Mouse (Mus musculus): ENCODE data around the gene Col12a1.

The Col12a1 gene

DNA sequence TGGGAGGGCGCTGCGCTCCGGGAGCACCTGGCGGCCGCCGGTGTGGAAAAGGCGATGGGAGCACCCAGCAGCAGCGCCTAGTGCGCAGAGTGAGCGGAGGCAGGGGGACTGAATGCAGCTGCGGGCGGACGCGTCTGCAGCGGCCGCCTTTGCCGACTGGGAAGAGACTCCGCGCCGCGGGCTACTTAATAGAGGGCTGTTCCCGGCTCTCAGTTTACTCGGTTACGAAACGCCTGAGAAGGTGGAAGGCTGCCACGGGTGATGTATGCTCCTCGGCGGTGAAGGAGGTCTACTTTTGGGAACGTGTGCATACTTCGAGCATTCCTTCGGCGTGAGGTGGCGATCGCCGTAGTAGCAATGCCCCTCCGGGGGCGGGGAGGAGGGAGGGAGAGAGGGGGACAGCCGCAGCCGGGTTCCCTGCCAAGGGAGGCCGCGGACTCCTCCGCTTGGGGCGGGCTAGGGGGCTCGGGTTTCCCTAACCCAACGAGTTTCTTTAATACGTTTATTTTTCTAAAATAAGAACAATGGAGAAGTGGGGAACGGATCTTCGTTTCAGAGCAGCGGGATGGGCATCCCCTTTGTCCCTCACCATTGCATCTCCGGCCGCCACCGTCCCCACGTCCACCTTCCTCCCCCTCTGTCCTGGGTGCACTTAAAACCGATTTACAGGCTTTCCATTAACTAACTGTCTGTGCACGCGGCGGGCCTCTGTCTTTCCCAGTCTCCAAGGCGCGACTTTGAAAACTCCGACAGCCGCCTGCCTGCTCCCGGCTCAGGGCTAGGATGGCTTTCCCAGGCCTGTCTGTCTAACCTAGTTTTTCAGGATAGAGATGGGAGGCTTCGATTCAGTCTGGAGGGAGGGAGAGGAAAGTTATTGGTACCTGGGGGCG lies at the start of gene Col12a1:
Gene Col12a1 (minus strand): TSS at position 351 of the 890 bp plus-strand sequence.
- no peak for DNase-seq

DNA sequence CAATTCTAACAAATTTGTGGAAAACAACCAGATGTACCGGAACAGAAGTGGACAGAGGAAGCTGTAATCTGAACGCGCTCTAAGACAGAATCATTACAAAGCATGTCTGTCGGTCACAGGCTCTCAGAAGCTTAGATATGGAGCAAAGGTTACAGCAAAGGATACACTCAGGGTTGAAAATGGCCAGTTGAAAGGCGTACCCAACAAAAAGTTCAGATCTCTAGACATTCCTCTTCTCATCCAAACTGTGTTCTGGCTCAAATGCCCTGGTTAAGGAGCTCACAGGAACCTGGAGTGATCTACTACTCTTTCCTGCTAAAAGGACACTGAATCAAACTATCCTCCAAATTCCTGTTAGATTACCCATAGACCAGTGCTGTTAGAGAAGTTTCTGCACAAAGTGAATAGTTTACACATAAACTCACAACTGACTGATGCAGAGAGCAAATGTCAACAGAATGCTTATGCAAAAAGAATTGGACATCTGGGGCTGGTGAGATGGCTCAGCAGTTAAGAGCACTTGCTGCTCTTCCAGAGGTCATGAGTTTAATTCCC lies 48.4 kb upstream of the Col12a1 start:
- no peak for DNase-seq

DNA sequence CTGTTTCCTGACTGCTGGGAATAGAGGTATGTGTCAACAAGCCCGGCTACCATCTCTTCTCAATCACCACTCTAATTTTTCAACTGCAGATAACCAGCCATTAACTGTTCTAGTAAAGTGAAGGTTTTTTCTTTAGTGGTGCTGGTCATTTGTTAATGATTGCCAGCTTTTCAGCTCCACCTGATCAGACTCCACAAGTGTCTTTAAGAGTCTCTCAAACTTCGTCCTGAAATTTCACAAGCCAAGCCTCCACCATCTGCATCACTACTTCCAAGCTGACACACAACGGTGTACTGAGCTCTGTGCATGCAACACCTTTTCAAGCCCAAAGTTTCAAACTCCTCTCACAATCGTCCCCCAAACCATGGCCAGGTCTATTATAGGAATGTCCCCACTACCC lies 46.7 kb upstream of the Col12a1 start:
- DNase-seq = no peak

DNA sequence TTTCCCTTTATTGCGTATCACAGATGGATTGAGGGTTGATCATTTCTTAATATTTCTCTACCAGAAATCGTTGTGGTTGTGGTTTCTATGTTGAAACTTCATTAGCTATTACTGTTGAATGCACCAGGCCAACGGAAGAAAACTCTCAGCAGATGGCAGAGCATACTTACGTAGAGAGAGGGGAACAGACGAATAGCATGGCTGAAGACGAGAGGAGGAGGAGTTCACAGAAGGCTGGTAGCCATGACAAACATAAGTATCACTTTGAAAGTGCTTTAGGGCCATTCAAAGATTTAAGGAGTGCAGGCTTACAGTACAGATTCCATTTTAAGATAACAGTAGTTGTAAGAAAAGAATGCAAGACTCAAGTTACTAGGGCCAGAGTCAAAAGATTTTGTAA lies 43.9 kb upstream of the Col12a1 start:
- DNase-seq = no peak

DNA sequence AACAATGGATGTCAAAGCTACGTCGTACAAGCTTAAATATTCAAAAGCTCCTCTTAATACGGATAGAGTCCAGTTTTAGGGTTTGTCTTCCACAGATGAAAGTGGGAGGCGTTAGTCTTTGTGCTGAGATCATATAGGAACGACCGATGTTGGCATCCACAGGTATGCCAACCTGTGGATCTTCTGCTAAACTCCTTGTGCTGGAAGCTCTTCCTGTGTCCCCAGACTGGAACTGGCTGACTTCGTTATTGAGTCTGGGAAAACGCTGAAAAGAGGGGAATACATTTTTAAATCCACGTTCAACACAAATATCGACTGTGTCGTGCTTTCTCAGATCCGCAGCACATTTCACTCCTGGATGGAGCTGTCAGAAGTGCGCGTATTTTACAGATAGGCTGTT lies 41.4 kb upstream of the Col12a1 start:
- DNase-seq = no peak

DNA sequence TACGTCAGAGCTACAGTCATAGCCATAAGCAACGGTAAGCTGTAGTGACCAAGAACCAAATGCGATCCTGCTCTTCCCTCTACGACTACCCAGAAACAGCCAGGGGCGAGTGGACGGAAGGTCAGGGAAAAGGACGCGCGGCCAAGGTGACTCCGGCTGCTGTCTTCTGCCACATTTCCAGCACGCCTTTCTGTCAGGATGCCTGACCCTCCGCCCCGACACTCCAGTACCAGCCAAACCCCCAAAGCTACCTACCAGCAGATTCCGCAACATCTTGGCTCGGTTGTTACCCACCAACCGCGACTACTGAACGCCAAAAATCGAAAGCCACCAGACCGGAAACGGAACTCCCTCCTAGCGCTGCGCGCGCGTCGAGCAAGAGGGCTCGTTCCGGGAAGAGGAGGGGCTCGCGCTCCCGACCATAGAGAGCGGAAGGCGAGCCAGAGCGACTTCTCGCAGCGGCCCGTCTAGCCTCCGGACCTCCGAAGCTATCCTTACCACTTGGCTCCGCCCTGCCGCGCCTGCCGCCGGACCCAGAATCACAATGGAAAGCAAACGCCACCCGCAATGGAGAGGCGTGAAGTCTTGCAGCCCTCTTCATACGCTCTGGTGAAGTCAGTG lies 40.9 kb upstream of the Col12a1 start, which contains the start of gene Cox7a2:
Gene Cox7a2 (minus strand): TSS at position 494 of the 621 bp plus-strand sequence.
- peak; percentile 92 for DNase-seq

DNA sequence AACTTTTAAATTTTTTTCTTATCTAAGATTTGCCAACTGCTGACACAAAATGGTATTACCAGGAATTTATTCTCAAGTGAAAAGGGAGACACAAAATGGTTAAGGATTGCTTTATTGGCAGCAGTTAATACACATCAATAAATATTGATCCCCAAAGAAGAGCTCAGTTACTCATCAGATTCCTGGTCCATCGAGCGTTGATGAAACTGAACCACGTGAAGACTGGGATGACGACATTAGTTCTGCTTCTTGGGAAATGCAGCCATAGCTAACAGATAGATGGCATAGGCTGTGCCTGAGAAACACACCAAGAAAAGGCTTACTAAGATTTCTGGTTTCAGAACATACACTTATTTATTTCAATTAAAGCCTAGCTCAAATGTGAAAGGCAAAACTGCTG lies 36.7 kb upstream of the Col12a1 start:
- DNase-seq = no peak

DNA sequence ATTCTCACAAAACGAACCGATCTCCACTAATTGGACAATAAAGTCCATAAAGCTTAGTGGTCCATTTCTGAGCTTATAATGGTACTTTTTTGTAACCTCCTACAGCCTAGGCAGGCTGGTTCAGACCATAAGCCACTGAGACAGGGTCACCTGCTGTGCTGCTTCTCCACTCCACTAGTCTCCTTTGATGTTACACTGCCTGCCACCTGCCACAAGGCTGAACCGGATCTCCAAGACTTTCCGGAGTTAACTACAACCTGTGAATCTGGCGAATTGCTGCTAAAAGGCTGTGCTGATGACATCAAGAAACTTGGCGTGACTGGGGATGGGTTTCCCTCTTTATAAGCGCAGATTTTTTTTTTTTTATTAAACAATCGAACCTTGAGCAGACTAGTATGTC lies 33.2 kb upstream of the Col12a1 start:
- DNase-seq = no peak

DNA sequence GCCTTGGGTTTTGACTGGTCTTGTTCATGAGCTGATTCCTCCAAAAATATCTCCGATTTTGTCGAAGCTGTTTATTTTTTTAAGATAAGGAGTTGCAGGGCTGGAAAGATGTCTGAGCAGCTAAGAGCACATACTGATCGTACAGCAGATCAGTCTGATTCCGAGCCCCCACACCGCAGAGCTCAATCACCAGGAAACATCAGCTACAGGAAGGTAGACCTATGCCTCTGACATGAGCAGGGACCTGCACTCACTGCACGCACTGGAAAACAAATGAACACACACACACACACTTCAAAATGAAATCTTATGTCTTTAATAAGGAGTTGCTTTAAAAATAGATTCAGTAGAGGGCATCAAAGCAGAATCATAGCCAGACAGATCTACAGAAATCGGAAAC lies 32.1 kb upstream of the Col12a1 start:
- no peak for DNase-seq

DNA sequence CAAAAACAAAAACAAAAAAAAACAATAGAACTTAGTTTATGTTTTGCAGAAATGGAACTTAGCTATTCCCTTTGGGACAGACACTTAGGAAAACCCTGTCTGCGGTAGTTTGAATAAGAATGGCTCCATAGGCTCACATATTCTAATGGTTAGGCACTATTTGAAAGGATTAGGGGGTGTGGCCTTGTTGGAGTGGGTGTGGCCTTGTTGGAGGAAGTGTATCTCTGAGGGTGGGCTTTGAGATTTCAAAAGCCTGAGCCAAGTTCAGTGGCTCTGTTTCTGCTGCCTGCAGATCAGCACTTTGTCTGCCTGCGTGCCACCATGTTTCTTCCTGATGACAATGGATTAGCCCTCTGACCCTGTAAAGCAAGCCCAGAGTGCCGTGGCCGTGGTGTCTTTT lies 26.4 kb upstream of the Col12a1 start:
- DNase-seq = no peak

DNA sequence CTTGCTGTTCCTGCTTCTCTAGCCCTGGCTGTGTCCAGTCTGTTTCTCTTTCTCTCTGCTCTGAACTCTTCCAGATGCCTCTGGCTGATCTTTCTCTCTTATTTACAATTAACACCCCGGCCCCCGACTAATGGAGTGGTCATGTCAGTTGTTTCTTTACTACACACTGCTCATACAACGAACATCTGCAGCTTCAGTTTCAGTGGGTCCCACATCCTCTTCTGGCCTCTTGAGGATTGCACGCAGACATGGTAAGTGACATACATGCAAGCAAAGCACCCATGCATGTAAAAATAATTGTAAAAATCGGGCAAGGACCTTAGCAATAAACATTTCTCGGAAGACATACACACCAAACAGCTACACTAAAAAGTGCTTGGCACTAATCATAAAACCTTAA lies 17.0 kb upstream of the Col12a1 start:
- DNase-seq = no peak

DNA sequence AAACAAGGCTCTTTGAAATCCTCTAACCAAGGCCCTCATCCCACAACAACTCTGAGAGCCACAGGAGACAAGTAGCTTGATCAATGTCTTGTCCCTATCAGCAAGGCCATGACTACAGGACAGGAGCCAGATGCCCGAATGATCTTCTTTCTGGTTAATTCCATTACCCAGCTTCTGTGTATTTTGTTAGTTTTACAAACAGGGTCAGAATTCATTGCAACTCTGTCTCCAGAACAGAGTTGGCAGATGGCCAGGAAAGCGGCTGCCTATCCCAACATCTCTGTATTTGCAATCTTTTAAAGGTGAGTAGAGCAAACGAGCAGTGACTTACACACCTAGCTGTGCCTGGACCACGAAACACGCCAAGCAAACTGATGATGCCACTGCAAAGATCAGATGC lies 11.7 kb upstream of the Col12a1 start:
- no peak for DNase-seq

DNA sequence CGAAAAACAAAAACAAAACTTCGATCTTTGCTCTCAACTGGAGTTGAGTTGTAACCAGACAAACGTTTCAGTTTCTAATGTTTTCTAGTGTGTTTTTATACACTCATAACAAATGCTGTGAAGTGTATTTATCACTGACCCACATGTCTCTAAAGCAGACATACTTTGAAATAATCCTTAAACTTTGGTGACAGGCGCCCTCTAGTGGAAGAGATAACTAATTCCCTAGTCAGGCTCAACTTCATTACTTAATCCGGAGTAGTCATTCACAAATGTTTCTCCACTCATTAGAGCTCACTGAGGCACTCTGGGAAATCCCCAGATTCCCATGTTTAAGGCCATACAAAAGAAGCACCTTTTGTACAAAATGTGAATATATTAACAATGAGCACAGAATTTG lies 4.5 kb upstream of the Col12a1 start:
- no peak for DNase-seq

DNA sequence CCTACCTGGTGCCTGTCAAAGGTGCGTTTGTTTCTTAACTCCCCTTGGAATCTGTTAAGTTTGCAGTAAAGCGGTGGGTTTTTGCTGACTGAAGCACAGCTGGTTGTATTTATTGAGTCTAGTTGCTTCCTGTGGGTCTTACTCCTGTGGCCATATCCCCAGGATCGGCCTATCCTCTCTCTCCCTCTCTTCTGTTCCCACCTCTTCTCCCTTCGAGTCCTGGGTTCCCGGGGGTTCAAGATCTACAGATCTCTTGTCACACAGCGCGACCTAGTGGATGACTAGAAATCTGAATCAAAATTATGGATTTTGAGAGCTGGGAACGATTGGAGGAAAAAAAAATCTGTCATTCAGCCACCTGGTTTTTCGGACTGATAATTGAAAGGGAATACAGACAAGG lies 2.4 kb upstream of the Col12a1 start:
- peak; percentile 42 for DNase-seq

DNA sequence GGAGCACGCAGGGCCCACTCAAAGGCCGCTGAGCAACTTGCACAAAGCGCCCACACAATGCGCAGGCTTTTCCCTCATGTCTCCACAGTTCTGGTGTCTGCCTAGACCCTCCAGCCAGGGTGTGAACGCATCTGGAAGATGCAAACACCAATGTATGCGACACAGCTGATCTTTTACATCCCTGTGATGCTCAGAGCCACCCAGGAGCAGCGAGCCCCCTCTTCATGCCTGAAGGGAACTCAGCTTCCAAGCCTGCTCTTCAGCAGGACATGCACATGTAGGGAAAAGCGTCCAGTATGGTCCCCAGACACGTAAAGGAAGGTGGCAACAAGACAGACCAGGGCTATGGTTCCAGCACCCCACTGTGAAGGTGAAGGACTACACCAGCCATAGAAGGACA lies 1.5 kb upstream of the Col12a1 start:
- no peak for DNase-seq

DNA sequence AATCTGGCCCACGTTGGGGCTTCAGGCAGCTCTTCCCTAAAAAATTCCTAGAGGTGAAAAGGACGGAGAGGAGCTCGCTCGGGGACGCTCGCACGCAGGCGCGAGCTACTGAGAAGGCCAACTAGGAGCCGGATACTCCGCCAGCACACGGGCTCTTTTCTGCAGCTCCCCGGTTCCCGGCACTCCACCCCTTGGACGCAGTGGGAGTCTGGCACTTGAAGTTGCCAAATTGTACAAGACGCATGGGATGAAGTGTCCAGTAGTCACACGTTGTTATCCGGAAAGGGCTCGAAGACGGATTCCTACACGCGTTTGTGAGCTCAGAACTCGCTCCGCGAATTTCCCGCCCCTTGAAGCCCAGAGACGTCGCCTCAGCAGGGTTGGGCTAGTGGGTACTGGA lies 820 bp upstream of the Col12a1 start:
- DNase-seq = no peak

DNA sequence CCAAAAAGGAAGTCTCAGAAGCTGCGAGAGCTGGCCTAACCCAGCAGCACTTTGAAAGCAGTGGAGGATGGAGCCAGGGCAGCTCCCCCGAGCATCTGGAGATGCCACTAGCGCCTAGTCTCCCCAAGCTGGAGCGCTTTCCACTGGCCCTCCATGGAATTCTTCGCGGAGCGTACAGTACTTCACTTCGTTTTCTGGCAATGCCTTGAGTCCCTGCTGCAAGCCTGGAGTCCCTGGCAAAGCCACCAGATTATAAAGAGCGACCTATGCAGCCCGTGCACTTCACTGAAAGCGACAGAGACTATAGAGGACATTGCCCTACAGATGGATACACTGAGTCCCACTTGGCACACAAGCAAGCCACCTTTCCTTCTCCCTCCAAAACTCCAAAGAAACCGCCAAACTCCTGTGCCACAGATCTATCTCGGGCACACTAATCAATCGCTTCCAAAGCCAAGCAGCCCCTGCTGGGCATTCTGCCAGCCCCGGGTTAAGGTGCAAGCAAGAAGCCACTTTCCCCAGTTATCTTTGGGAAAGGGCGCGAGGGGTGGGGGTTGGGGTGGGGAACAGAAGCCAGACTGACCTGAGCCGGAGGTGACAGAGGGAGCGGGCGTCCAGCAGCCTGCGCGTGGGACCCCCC lies 675 bp downstream of the Col12a1 start:
- DNase-seq = no peak

DNA sequence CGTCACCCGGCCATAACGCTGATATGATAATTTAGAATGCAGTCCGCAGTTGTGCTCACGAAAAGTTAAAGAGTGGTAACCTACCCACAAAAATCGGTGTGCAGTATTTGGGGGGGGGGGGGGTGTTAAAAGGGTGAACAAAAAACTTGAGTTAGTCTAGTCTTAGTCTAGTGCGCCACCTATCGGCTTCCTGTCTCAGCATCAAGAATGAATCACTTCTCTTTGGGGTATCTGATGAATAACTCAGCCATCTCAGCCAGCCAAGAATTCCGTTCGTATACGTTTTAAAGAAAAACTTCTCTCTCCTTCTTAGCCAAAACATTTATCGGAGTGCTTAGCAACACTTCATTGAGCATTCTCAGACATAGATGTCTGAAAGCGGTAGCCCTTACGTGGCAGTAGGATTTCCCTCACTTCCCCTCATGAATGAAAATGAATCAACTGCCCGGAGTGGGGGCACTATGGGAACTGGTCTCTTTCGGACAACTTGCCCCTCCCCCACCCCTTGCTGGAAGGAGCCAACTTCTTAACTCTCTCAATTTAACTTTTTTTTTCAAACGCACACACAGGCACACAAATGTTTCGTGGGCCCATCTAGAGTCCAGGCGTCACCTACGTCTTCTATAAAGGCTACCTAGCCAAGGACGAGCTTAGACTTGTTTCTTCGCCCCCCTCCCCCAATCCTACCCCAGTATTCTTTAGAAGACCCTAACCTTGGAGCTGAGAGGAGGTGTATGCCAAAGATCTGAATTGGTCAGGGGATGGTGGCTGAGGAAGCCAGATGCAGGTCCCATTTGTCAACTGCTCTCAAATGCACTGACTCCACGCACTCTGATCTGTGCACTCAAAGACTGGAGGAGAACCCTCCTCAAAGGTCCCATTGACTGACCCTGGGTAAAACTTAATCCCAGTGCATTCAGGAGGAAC lies 1.5 kb downstream of the Col12a1 start:
- peak; percentile 68 for DNase-seq

DNA sequence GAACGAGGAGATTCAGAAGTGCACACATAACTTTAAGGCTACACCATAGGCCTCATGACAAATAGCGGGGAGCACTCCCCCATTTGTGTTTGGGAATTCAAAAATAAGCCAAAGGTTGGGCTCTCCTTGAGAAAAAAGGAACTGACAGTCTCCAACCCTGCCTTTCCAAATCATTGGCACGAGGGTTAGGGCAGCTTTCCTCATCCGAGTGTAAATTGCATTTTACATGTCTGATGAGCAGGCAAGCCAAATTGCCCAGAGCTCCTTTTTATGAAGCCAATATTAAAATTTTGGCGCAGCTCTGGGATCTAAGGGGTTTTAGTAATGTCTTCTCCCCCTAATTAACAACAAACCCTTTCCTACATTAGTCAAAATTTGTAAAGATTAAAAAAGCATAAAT lies 2.1 kb downstream of the Col12a1 start:
- DNase-seq = no peak

DNA sequence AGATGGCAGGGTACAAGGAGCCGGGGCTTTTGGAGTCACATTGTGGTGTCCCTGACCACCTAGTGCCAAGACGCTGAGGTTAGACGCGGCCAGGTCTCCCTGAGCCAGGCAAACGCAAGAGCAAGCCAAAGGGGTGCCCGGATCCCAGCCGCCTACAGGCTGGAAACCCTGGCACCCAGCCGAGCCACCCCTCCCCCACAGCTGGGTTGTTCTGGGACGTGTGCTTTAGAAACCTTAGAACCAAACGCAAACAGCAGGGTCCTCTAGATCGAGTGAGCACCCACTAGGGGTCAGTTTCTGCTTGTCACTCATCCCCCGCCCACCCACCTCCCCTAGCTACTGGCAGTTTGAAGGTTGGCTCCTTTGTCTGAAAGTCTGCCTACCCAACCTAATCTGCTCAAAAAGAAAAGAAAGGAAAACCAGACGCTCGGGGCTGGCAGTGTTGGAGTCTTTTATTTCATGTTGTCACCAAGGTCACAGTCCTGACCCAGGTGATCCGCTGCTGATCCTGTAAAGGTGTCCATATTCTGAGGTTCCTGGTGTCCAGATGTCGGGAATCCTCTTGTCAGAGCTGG lies 4.1 kb downstream of the Col12a1 start:
- no peak for DNase-seq

DNA sequence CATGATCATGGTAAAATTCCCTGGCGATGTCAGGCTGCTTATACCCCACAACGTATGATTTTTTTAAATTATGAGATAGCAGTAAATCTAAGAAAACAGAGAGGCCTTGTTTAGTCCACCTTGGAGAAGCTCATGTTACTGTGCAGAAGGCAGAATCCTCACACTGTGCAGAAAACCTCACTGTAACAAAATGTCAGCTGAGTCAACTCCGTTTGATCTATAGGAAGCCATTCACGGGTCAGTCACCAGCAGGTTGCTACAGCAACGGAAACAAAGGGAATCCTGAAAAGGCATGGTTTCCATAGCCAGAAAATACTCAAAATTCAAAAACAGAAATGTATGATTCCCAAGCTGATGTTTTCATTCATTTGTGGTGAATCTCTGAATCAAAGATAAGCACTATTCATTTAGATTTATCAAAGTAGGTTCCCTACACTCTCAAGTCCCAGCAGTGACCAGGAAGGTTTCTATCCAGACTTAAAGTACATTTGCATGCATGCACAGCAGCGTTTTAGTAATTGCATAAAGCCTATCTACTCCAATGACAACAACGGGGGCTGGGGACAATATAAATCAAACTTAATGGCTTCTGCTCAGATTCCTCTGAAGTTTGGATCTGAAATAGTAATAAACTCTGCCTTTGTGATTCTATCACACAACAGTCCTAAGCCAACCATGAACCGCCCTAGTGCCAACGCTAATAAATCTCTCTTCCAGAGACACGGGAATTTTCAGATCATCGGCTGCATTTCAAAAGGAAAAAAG lies 28.7 kb downstream of the Col12a1 start:
- no peak for DNase-seq

Measured in cerebellum, adult 8-10 months (tissue).